Mouse (Mus musculus): ENCODE results near the gene Tas2r114.

Gene Tas2r114

DNA sequence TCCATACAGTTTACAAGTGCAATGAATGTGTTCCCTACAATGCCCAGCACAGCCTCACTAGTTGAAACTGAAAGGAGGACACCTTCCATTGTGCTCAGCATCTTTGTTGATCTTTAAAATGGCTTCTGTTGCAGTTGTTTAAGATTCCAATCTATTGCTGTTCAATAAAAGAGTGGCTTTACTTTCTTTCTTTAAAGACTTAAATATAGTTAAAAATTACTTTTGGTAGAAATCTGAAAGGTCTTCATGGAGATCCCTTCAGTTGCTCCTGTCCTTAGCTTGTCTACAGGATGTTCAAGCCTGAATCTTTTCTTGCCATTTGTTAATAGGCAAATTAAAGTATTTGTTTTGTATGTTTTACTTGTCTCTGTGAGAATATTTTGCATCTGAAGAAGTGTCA lies at the start of gene Tas2r114:
TSS of gene Tas2r114 (minus strand) at position 101 of the 400 bp plus-strand sequence.
- no peak for DNase-seq

- no peak for DNase-seq
Observed at GRCm38 (mm10) chr6:131712803-131713202, 22.9 kb upstream of the Tas2r114 start.

DNA sequence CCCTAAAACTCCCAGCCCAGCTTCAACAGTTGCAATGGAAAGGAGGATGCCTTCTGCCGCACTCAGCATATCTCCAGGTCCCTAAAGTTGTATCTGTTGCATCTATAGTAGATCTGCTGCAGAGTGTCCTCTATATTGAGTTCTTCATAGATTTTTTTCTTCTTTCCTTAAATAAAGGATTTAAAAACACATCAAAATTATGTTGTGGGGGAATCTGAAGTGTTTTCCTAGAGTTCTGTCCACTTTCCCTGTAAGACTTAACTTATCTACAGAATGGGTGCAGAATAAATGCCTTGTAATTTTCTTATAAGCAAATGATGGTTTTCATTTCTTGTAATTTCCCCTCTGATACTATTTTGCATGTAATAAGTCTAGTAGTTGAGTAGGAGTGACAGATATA lies 2.5 kb downstream of the Tas2r114 start, which contains the start of gene Tas2r105:
TSS of gene Tas2r105 (minus strand) at position 101 of the 400 bp plus-strand sequence.
- no peak for DNase-seq

- no peak for DNase-seq
Observed at GRCm38 (mm10) chr6:131685644-131686043, 4.2 kb downstream of the Tas2r114 start, which contains the start of gene Tas2r104. Tas2r104 (minus strand) TSS chr6:131685744.

- no peak for DNase-seq
Observed at GRCm38 (mm10) chr6:131678786-131679185, 11.1 kb downstream of the Tas2r114 start, which contains the start of gene Tas2r106. Tas2r106 (minus strand) TSS chr6:131678886.

GRCm38 (mm10) chr6:131660049-131660448 lies 29.8 kb downstream of the Tas2r114 start, which contains the start of gene Tas2r107:
Tas2r107 (minus strand) TSS chr6:131660149.
- no peak for DNase-seq

Measured in kidney, postnatal 10 days (tissue).